Mouse (Mus musculus): ENCODE results near the gene Cfd.

The Cfd gene

GRCm38 (mm10) chr10:79886054-79886453 is 4.6 kb upstream of the Cfd start, which contains the start of gene Elane:
Elane (plus strand) TSS chr10:79886247.
- no peak for DNase-seq (ENCODE audit: low spot score)

- no peak for DNase-seq (ENCODE audit: low spot score)
These were observed 4.0 kb upstream of the Cfd start for GRCm38 (mm10) chr10:79886611-79887010.

GRCm38 (mm10) chr10:79889386-79889785 is 1.3 kb upstream of the Cfd start:
- DNase-seq (ENCODE audit: low spot score): no peak

- DNase-seq (ENCODE audit: low spot score): peak; percentile 71
These were observed 1.9 kb downstream of the Cfd start for GRCm38 (mm10) chr10:79892451-79893118.

- peak; percentile 42 for DNase-seq (ENCODE audit: low spot score)
These were observed 5.7 kb downstream of the Cfd start for GRCm38 (mm10) chr10:79896306-79896705.

GRCm38 (mm10) chr10:79896814-79897213 is 6.2 kb downstream of the Cfd start:
- DNase-seq (ENCODE audit: low spot score): no peak

GRCm38 (mm10) chr10:79897316-79898245 is 6.9 kb downstream of the Cfd start:
- DNase-seq (ENCODE audit: low spot score): no peak

- DNase-seq (ENCODE audit: low spot score): no peak
These were observed 10.3 kb downstream of the Cfd start for GRCm38 (mm10) chr10:79900951-79901410.

- no peak for DNase-seq (ENCODE audit: low spot score)
These were observed 16.1 kb downstream of the Cfd start for GRCm38 (mm10) chr10:79906712-79907111.

GRCm38 (mm10) chr10:79907415-79907814 is 16.8 kb downstream of the Cfd start:
- DNase-seq (ENCODE audit: low spot score): no peak

- peak; percentile 95 for DNase-seq (ENCODE audit: low spot score)
These were observed 17.8 kb downstream of the Cfd start, which contains the start of gene Med16 for GRCm38 (mm10) chr10:79908167-79909091. Med16 (minus strand) TSS chr10:79908923.

GRCm38 (mm10) chr10:79909092-79909922 is 18.7 kb downstream of the Cfd start:
- no peak for DNase-seq (ENCODE audit: low spot score)

- DNase-seq (ENCODE audit: low spot score): no peak
These were observed 19.9 kb downstream of the Cfd start, which contains the start of gene Gm26602 for GRCm38 (mm10) chr10:79910556-79910955. Gm26602 (plus strand) TSS chr10:79910856.

- DNase-seq (ENCODE audit: low spot score): no peak
These were observed 21.8 kb downstream of the Cfd start for GRCm38 (mm10) chr10:79912412-79912811.

GRCm38 (mm10) chr10:79914131-79914947 is 23.7 kb downstream of the Cfd start:
- DNase-seq (ENCODE audit: low spot score): no peak

- DNase-seq (ENCODE audit: low spot score): no peak
These were observed 24.4 kb downstream of the Cfd start for GRCm38 (mm10) chr10:79914948-79915596.

GRCm38 (mm10) chr10:79916081-79916480 is 25.4 kb downstream of the Cfd start:
- DNase-seq (ENCODE audit: low spot score): no peak

- DNase-seq (ENCODE audit: low spot score): peak; percentile 88
These were observed 26.3 kb downstream of the Cfd start, which contains the start of gene Kiss1r for GRCm38 (mm10) chr10:79916808-79917531. Kiss1r (plus strand) TSS chr10:79916971.

Data from ovary, postnatal 36 days (tissue).